Mouse (Mus musculus) hindbrain, embryonic 14.5 days (tissue): ENCODE measurements around the gene Anapc16. TPM values are rescaled to one million over a fixed set of nuclear protein-coding genes. Genes with fewer than 3 reads are reported as not detected.

Source experiments
- ATAC-seq: fragments of 200-750 bp; cut with Nextera tagmentation; 2 replicates; pipeline ENCODE4 v1.8.0; 2017; ENCODE audit warnings: moderate number of reproducible peaks, mild to moderate bottlenecking, moderate TSS enrichment, moderate library complexity; ENCODE audit not compliant: low FRiP score
- DNase-seq: peaks from one replicate; pipeline ENCODE4 v3.0.0-alpha.2; 2015; ENCODE audit warnings: low spot score
- H3K27ac ChIP-seq: fragments of 300-500 bp; sonication (generic); 2 replicates; pipeline ENCODE4 v1.5.1; 2014; ENCODE audit warnings: mild to moderate bottlenecking, moderate library complexity
- H3K27me3 ChIP-seq: fragments of 300-500 bp; sonication (generic); 2 replicates; pipeline ENCODE4 v1.6.1; 2014; ENCODE audit warnings: mild to moderate bottlenecking, low read length, mixed read lengths; ENCODE audit not compliant: control insufficient read depth, insufficient read depth
- H3K36me3 ChIP-seq: fragments of 300-500 bp; sonication (generic); replicated peaks from 2 replicates; pipeline ENCODE4 v1.6.1; 2014; ENCODE audit not compliant: control insufficient read depth, insufficient read depth
- H3K4me1 ChIP-seq: fragments of 300-500 bp; sonication (generic); replicated peaks from 2 replicates; pipeline ENCODE4 v1.6.1; 2014; ENCODE audit warnings: antibody characterized with exemption, low read length, mixed read lengths; ENCODE audit not compliant: control insufficient read depth, insufficient read depth
- H3K4me2 ChIP-seq: fragments of 300-500 bp; sonication (generic); replicated peaks from 2 replicates; pipeline ENCODE4 v1.6.1; 2014; ENCODE audit warnings: mild to moderate bottlenecking, moderate library complexity
- H3K4me3 ChIP-seq: fragments of 300-500 bp; sonication (generic); replicated peaks from 2 replicates; pipeline ENCODE4 v1.5.1; 2014; ENCODE audit warnings: mild to moderate bottlenecking, low read length
- H3K9ac ChIP-seq: fragments of 300-500 bp; sonication (generic); 2 replicates; pipeline ENCODE4 v1.6.1; 2014
- H3K9me3 ChIP-seq: fragments of 300-500 bp; sonication (generic); 2 replicates; pipeline ENCODE4 v1.6.1; 2016; ENCODE audit warnings: low read length; ENCODE audit not compliant: control insufficient read depth
- WGBS: fragments of 180-500 bp; shearing (Covaris S2); extraction: QIAGEN DNeasy Blood & Tissue Kit; methylation state at CpG from one replicate; pipeline ENCODE4 v1.1.7; 2014; 5-methylcytosine and 5-hydroxymethylcytosine counted together
- polyA plus RNA-seq: library from polyadenylated mRNA; unstranded; fragments of >200 nt; fragmentation: Nextera tagmentation; extraction: Ambion mirVana; gene quantifications from 2 replicates; pipeline ENCODE4 v1.2.1, GENCODE M21; 2014

Anapc16 gene
- polyA plus RNA-seq, 1 experiment from 2014 or later = 110 TPM

GRCm38 (mm10) chr10:59992024-59992423, 10.9 kb downstream of the Anapc16 start:
- WGBS = 94% methylated on average over 8 of the region's 8 CpGs
- no peak overlapping the region for H3K4me3 ChIP-seq
- ATAC-seq = no peak

GRCm38 (mm10) chr10:59991262-59991880, 11.6 kb downstream of the Anapc16 start:
- H3K4me1 ChIP-seq = 0 out of 2 replicates have a peak, but pooled peaks cover 5% of the 10 kb centered on the region
- H3K27ac ChIP-seq = no peak overlapping the region
- no peak overlapping the region for H3K4me3 ChIP-seq
- DNase-seq (no peak), ATAC-seq (no peak)
- H3K9ac ChIP-seq = no peak overlapping the region
- H3K27me3 ChIP-seq = no peaks in the 10 kb centered on the region
- H3K9me3 ChIP-seq = no peaks in the 10 kb centered on the region
- WGBS = 83% methylated on average over 9 of the region's 9 CpGs
- H3K36me3 ChIP-seq = peaks cover 86% of the 10 kb centered on the region
- no peak overlapping the region for H3K4me2 ChIP-seq

More at GRCm38 (mm10) chr10:59992024-59992423, 10.9 kb downstream of the Anapc16 start:
- Histone ChIP-seq H3K4me2 (no peak overlapping the region), H3K27me3 (no peaks in the 10 kb centered on the region), H3K9me3 (no peaks in the 10 kb centered on the region), H3K9ac (no peak overlapping the region), H3K4me1 (0 out of 2 replicates have a peak, but pooled peaks cover 5% of the 10 kb centered on the region), H3K27ac (no peak overlapping the region), H3K36me3 (peaks cover 84% of the 10 kb centered on the region)
- no peak for DNase-seq

- 91% methylated on average over 9 of the region's 9 CpGs for WGBS
- H3K4me3 ChIP-seq = no peak overlapping the region
- 0 out of 2 replicates have a peak, but pooled peaks cover 5% of the 10 kb centered on the region for H3K4me1 ChIP-seq
- peaks cover 86% of the 10 kb centered on the region for H3K36me3 ChIP-seq
- H3K9me3 ChIP-seq = no peaks in the 10 kb centered on the region
- H3K27ac ChIP-seq = no peak overlapping the region
- no peak overlapping the region for H3K4me2 ChIP-seq
- no peak for DNase-seq
- no peak for ATAC-seq
- no peaks in the 10 kb centered on the region for H3K27me3 ChIP-seq
- H3K9ac ChIP-seq = no peak overlapping the region
Measured at GRCm38 (mm10) chr10:59990393-59990792, 12.5 kb downstream of the Anapc16 start.

- WGBS = 88% methylated on average over 4 of the region's 4 CpGs
- Histone ChIP-seq H3K4me3 (no peak overlapping the region), H3K9ac (no peak overlapping the region), H3K9me3 (no peaks in the 10 kb centered on the region), H3K4me1 (0 out of 2 replicates have a peak, but pooled peaks cover 5% of the 10 kb centered on the region), H3K36me3 (peaks cover 71% of the 10 kb centered on the region), H3K27me3 (no peaks in the 10 kb centered on the region), H3K27ac (no peak overlapping the region), H3K4me2 (no peak overlapping the region)
- no peak for DNase-seq
- ATAC-seq = no peak
Measured at GRCm38 (mm10) chr10:59988036-59988435, 14.9 kb downstream of the Anapc16 start.

- Histone ChIP-seq H3K9me3 (no peaks in the 10 kb centered on the region), H3K36me3 (peaks cover 25% of the 10 kb centered on the region), H3K9ac (no peak overlapping the region), H3K27me3 (no peaks in the 10 kb centered on the region), H3K4me3 (no peak overlapping the region), H3K4me2 (no peak overlapping the region), H3K27ac (no peak overlapping the region), H3K4me1 (peaks cover 10% of the 10 kb centered on the region; the same call in 1 of the 2 replicates)
- no peak for DNase-seq
- WGBS = 93% methylated on average over 12 of the region's 12 CpGs
- no peak for ATAC-seq
Measured at GRCm38 (mm10) chr10:59982379-59982873, 20.5 kb downstream of the Anapc16 start.

- Histone ChIP-seq H3K9ac (no peak overlapping the region), H3K4me1 (peaks cover 10% of the 10 kb centered on the region; the same call in 1 of the 2 replicates), H3K36me3 (peaks cover 19% of the 10 kb centered on the region), H3K9me3 (no peaks in the 10 kb centered on the region), H3K27me3 (no peaks in the 10 kb centered on the region), H3K4me2 (no peak overlapping the region), H3K27ac (no peak overlapping the region), H3K4me3 (no peak overlapping the region)
- no peak for DNase-seq
- 86% methylated on average over 9 of the region's 9 CpGs for WGBS
- ATAC-seq = no peak
Measured at GRCm38 (mm10) chr10:59981792-59982191, 21.1 kb downstream of the Anapc16 start.

GRCm38 (mm10) chr10:59981336-59981735, 21.6 kb downstream of the Anapc16 start:
- ATAC-seq (no peak), DNase-seq (no peak)
- WGBS = 91% methylated on average over 4 of the region's 4 CpGs
- no peak overlapping the region for H3K4me2 ChIP-seq
- peaks cover 16% of the 10 kb centered on the region for H3K36me3 ChIP-seq
- H3K27ac ChIP-seq = no peak overlapping the region
- H3K4me1 ChIP-seq = peaks cover 10% of the 10 kb centered on the region; the same call in 1 of the 2 replicates
- no peaks in the 10 kb centered on the region for H3K9me3 ChIP-seq
- H3K27me3 ChIP-seq = no peaks in the 10 kb centered on the region
- H3K4me3 ChIP-seq = no peak overlapping the region
- no peak overlapping the region for H3K9ac ChIP-seq

- Histone ChIP-seq H3K4me1 (peaks cover 10% of the 10 kb centered on the region; the same call in 1 of the 2 replicates), H3K4me3 (no peak overlapping the region), H3K9me3 (no peaks in the 10 kb centered on the region), H3K27me3 (no peaks in the 10 kb centered on the region), H3K27ac (no peak overlapping the region), H3K9ac (no peak overlapping the region), H3K36me3 (peaks cover 11% of the 10 kb centered on the region), H3K4me2 (no peak overlapping the region)
- 94% methylated on average over 6 of the region's 6 CpGs for WGBS
- DNase-seq (no peak), ATAC-seq (no peak)
Measured at GRCm38 (mm10) chr10:59980815-59981244, 22.1 kb downstream of the Anapc16 start.

- DNase-seq = peak; percentile 78
Measured at GRCm38 (mm10) chr10:59978873-59979743, 23.8 kb downstream of the Anapc16 start.

More at GRCm38 (mm10) chr10:59978873-59979743, 23.8 kb downstream of the Anapc16 start:
- Histone ChIP-seq H3K27ac (peak overlapping the region; percentile 47), H3K9me3 (no peaks in the 10 kb centered on the region), H3K9ac (no peak overlapping the region), H3K27me3 (no peaks in the 10 kb centered on the region), H3K4me3 (no peak overlapping the region), H3K36me3 (no peaks in the 10 kb centered on the region; the same call in 1 of the 2 replicates), H3K4me2 (no peak overlapping the region), H3K4me1 (peaks cover 17% of the 10 kb centered on the region)
- WGBS = 39% methylated on average over 11 of the region's 11 CpGs
- ATAC-seq = peak; percentile 67; the same call in 1 of the 2 replicates
